Mouse (Mus musculus): ENCODE results near the gene Rab36.
"Not testable (repeated sequence)": the region's sequence is repeated elsewhere in the genome, so short reads cannot be mapped to it uniquely, and the experiment has no call there.

- TF ChIP-seq CTCF (conservative IDR thresholded peaks at IDR 0.05; ENCODE audit: low read length); POU5F1 (IDR thresholded peaks at IDR 0.05; ENCODE audit: borderline replicate concordance, low read length); NANOG (IDR thresholded peaks at IDR 0.05; ENCODE audit: borderline replicate concordance, low read length): not testable (repeated sequence)
These were observed 5.2 kb downstream of the Rab36 start for GRCm38 (mm10) chr10:75042060-75042459.

Measured in E14TG2a.4 (cell line).